Mouse (Mus musculus): ENCODE data around the gene Gm13090. TPM values are rescaled to one million over a fixed set of nuclear protein-coding genes. Genes with fewer than 3 reads are reported as not detected.

Gene Gm13090
- polyA plus RNA-seq, 1 experiment from 2014 or later: not detected

DNA sequence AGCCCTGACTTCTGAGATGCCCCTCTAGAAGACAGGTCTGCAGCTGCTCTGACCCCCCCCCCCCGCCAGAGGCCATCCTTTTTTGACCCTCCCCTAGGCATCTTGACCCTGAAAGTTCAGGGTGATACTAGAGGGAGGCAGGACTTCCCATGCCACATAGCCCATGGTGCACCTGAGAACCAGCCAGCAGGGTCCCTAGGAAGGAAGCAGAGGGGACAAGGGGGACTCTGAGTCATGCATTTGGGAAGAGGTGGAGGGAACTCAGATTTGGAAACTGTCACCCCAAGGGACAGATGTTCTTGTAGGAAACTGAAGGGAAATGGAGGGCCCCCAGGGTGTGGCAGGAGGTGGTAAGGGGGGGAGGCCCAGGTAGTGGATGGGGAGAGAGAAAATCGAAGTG, 49.2 kb downstream of the Gm13090 start:
- no peak for ATAC-seq
- H3K4me3 ChIP-seq (ENCODE audit: low read depth, low read length): no peak overlapping the region
- no peaks in the 10 kb centered on the region for H3K4me1 ChIP-seq (replicated peaks; ENCODE audit: control insufficient read depth, insufficient read depth, low read length)
- no peak overlapping the region for H3K9ac ChIP-seq (ENCODE audit: low read depth, low read length)
- H3K27ac ChIP-seq (ENCODE audit: low read depth, low read length): no peak overlapping the region
- H3K9me3 ChIP-seq (ENCODE audit: control insufficient read depth): no peaks in the 10 kb centered on the region
- H3K4me2 ChIP-seq (replicated peaks; ENCODE audit: low read depth): no peak overlapping the region
- 27% methylated on average over 2 of the region's 2 CpGs for WGBS
- H3K36me3 ChIP-seq (ENCODE audit: control insufficient read depth, insufficient read depth): no peaks in the 10 kb centered on the region
- peaks cover 20% of the 10 kb centered on the region for H3K27me3 ChIP-seq (replicated peaks; ENCODE audit: control insufficient read depth, insufficient read depth, low read length)
- no peak for TF ChIP-seq CTCF (IDR thresholded peaks at IDR 0.05; ENCODE audit: low read depth)

DNA sequence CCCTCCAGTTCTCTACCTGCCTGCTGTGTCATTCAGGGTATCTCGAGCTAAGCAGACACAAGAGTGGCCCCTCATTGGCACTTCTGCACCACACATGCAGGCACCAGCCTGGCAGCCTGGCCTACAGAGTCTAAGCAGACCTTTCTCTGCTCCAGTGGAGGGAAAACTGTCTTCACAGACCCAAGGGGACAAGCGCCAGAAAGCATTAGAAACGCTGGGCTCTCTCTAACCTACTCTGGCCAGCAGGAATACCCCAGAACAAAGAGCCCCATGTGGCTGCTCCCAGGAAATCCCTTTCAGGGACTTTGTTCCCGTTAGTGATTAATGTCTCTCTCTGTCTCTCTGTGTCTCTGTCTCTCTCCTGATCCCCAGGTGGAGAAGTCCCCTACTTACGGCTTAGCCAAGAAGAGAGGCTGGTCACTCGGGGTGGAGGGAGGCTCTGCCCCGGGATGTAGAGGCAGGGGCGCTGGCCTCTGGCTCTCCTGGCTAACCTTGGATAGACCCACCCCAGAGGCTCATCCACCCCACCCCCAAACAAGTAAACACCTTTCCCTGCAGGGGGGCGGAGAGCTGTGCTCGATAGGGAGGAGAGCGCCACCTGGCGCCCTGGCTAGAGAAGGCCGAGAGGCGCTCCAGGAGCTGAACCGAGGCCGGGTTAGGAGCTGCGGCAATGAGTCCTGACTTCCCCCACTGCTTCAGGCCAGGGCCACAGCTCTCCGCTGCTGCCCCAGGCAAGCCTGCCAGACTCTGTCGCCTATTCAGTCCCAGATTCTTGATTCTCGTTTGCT, 49.9 kb downstream of the Gm13090 start:
- Histone ChIP-seq H3K27ac (ENCODE audit: low read depth, low read length) (no peak overlapping the region), H3K36me3 (ENCODE audit: control insufficient read depth, insufficient read depth) (no peaks in the 10 kb centered on the region), H3K27me3 (replicated peaks; ENCODE audit: control insufficient read depth, insufficient read depth, low read length) (peaks cover 20% of the 10 kb centered on the region), H3K4me2 (replicated peaks; ENCODE audit: low read depth) (no peak overlapping the region), H3K9ac (ENCODE audit: low read depth, low read length) (no peak overlapping the region), H3K4me1 (replicated peaks; ENCODE audit: control insufficient read depth, insufficient read depth, low read length) (no peaks in the 10 kb centered on the region), H3K4me3 (ENCODE audit: low read depth, low read length) (no peak overlapping the region), H3K9me3 (ENCODE audit: control insufficient read depth) (no peaks in the 10 kb centered on the region)
- 8% methylated on average over 19 of the region's 20 CpGs for WGBS
- peak; percentile 84 for TF ChIP-seq CTCF (IDR thresholded peaks at IDR 0.05; ENCODE audit: low read depth)
- 0 out of 2 replicates have a peak, but pooled peaks have one; percentile 23 for ATAC-seq

DNA sequence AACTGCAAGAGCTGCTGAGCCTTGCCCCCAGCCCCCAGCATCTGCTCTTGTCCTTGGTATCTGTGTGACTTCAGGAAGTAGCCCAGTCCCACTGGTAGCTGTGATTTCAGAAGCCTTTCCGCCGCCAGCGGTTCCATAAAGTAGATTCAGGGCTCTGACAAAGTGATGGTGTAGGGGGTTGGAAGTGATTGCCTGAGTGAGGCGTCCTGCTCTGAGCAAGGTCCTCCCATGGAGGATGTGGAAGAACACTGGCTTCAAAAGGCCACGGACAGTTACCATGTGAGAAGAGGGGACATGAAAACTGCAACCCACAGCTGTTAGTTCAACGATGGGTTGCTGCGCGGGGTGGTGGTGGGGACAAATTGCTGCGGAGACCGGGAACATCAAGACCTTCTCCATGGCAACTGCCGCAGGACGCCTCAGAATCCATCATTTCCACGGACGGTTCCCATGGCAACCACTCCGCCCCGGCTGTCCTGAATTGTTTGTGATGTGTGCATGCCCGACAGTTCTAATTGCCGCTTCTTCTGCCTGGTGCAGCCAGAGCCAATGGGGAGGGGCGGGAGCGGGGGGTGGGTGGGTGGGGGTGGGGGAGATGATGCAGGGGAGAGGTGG, 51.1 kb downstream of the Gm13090 start:
- ATAC-seq: no peak
- no peaks in the 10 kb centered on the region for H3K36me3 ChIP-seq (ENCODE audit: control insufficient read depth, insufficient read depth)
- peaks cover 20% of the 10 kb centered on the region for H3K27me3 ChIP-seq (replicated peaks; ENCODE audit: control insufficient read depth, insufficient read depth, low read length)
- H3K27ac ChIP-seq (ENCODE audit: low read depth, low read length): no peak overlapping the region
- 8% methylated on average over 20 of the region's 20 CpGs for WGBS
- H3K9me3 ChIP-seq (ENCODE audit: control insufficient read depth): no peaks in the 10 kb centered on the region
- no peak overlapping the region for H3K4me3 ChIP-seq (ENCODE audit: low read depth, low read length)
- no peak overlapping the region for H3K4me2 ChIP-seq (replicated peaks; ENCODE audit: low read depth)
- H3K9ac ChIP-seq (ENCODE audit: low read depth, low read length): no peak overlapping the region
- H3K4me1 ChIP-seq (replicated peaks; ENCODE audit: control insufficient read depth, insufficient read depth, low read length): no peaks in the 10 kb centered on the region
- TF ChIP-seq CTCF (IDR thresholded peaks at IDR 0.05; ENCODE audit: low read depth): no peak

Other genes starting within 250 kb of the Gm13090 start
- gene Errfi1, start 235.7 kb upstream of the Gm13090 start, polyA plus RNA-seq (2015; fragmentation: Nextera tagmentation; extraction: Ambion mirVana): 27.2 and 27.7 TPM in 2 replicates
- 223 and 231 TPM in 2 replicates for gene Park7, start 175.1 kb upstream of the Gm13090 start, polyA plus RNA-seq (2015; fragmentation: Nextera tagmentation; extraction: Ambion mirVana)
- gene Tnfrsf9, start 175.0 kb upstream of the Gm13090 start, polyA plus RNA-seq (2015; fragmentation: Nextera tagmentation; extraction: Ambion mirVana): 0.20 and 0.42 TPM in 2 replicates
- not detected in 2 replicates for gene Uts2, start 92.5 kb upstream of the Gm13090 start, polyA plus RNA-seq (2015; fragmentation: Nextera tagmentation; extraction: Ambion mirVana)
- 2.1 and 3.5 TPM in 2 replicates for gene Per3, start 44.9 kb upstream of the Gm13090 start, polyA plus RNA-seq (2015; fragmentation: Nextera tagmentation; extraction: Ambion mirVana)
- gene Vamp3, start 31.6 kb upstream of the Gm13090 start, polyA plus RNA-seq (2015; fragmentation: Nextera tagmentation; extraction: Ambion mirVana): 104 and 109 TPM in 2 replicates

Measured in intestine, postnatal 0 days (tissue).